Mouse (Mus musculus): ENCODE data around the gene Serpinb7. TPM values are rescaled to one million over a fixed set of nuclear protein-coding genes. Genes with fewer than 3 reads are reported as not detected.

Gene Serpinb7
- polyA plus RNA-seq, 1 experiment from 2014 or later = not detected

- Histone ChIP-seq H3K27me3 (no peaks in the 10 kb centered on the region), H3K36me3 (ENCODE audit: poor library complexity, severe bottlenecking) (no peaks in the 10 kb centered on the region), H3K27ac (no peak overlapping the region), H3K9ac (no peak overlapping the region), H3K4me3 (no peak overlapping the region), H3K9me3 (replicated peaks) (no peaks in the 10 kb centered on the region), H3K4me2 (no peak overlapping the region), H3K4me1 (no peaks in the 10 kb centered on the region)
- ATAC-seq = no peak
These were observed 102.6 kb downstream of the Serpinb7 start for GRCm38 (mm10) chr1:107502025-107502424.

Other genes with a start within 250 kb of the Serpinb7 start
- gene Serpinb3b, start 121.3 kb upstream of the Serpinb7 start, polyA plus RNA-seq (2015; fragmentation: Nextera tagmentation; extraction: Ambion mirVana) = not detected in 2 replicates
- not detected in 2 replicates for gene Serpinb3c, start 121.3 kb upstream of the Serpinb7 start, polyA plus RNA-seq (2015; fragmentation: Nextera tagmentation; extraction: Ambion mirVana)
- gene Serpinb11, start 38.5 kb upstream of the Serpinb7 start, polyA plus RNA-seq (2015; fragmentation: Nextera tagmentation; extraction: Ambion mirVana) = not detected in 2 replicates
- 1.0 and 1.5 TPM in 2 replicates for gene Serpinb2, start 111.8 kb downstream of the Serpinb7 start, polyA plus RNA-seq (2015; fragmentation: Nextera tagmentation; extraction: Ambion mirVana)
- 0.23 and 0.57 TPM in 2 replicates for gene Serpinb8, start 190.4 kb downstream of the Serpinb7 start, polyA plus RNA-seq (2015; fragmentation: Nextera tagmentation; extraction: Ambion mirVana)

All from forebrain, embryonic 13.5 days (tissue).